Mouse (Mus musculus) lung, adult 18-20 months (tissue): ENCODE measurements around the gene Cd27.
"Not testable (repeated sequence)": the region's sequence is repeated elsewhere in the genome, so short reads cannot be mapped to it uniquely, and the experiment has no call there.

Experiments
- DNase-seq, 2 experiments: peaks; one replicate each; pipeline ENCODE4 v3.0.0; 2022; ENCODE audit warnings: mixed read lengths in 2 of 2

The Cd27 gene

GRCm38 (mm10) chr6:125236782-125237181 lies at the start of gene Cd27:
Gene Cd27, minus strand, starts transcription at chr6:125237010.
- no peak for DNase-seq

- DNase-seq, result no peak
Observed at GRCm38 (mm10) chr6:125285890-125286289, 49.1 kb upstream of the Cd27 start, which contains the start of gene Tuba3a. Gene Tuba3a, minus strand, starts transcription at chr6:125286042.

GRCm38 (mm10) chr6:125284751-125285150 lies 47.9 kb upstream of the Cd27 start:
- no peak for DNase-seq

- no peak for DNase-seq
Observed at GRCm38 (mm10) chr6:125284250-125284649, 47.4 kb upstream of the Cd27 start.

- not testable (repeated sequence) for DNase-seq
Observed at GRCm38 (mm10) chr6:125282721-125283120, 45.9 kb upstream of the Cd27 start.

- DNase-seq, result no peak
Observed at GRCm38 (mm10) chr6:125279729-125280128, 42.9 kb upstream of the Cd27 start.

- peak; percentile 48 to 61 for DNase-seq
Observed at GRCm38 (mm10) chr6:125274841-125275563, 38.2 kb upstream of the Cd27 start.

GRCm38 (mm10) chr6:125272228-125272785 lies 35.5 kb upstream of the Cd27 start:
- DNase-seq, result no peak

GRCm38 (mm10) chr6:125271455-125272227 lies 34.8 kb upstream of the Cd27 start:
- DNase-seq, result peak; percentile 94 to 96

GRCm38 (mm10) chr6:125268799-125269198 lies 32.0 kb upstream of the Cd27 start:
- no peak for DNase-seq

- DNase-seq, result no peak
Observed at GRCm38 (mm10) chr6:125267469-125267868, 30.7 kb upstream of the Cd27 start.

- DNase-seq, result not testable (repeated sequence)
Observed at GRCm38 (mm10) chr6:125266600-125266999, 29.8 kb upstream of the Cd27 start.

GRCm38 (mm10) chr6:125266091-125266490 lies 29.3 kb upstream of the Cd27 start:
- no peak for DNase-seq

- DNase-seq, result peak in 1 of 2 experiments; percentile 23
Observed at GRCm38 (mm10) chr6:125265239-125265638, 28.4 kb upstream of the Cd27 start.

GRCm38 (mm10) chr6:125264219-125264618 lies 27.4 kb upstream of the Cd27 start:
- no peak for DNase-seq

GRCm38 (mm10) chr6:125260006-125260555 lies 23.3 kb upstream of the Cd27 start:
- no peak for DNase-seq

- peak; percentile 54 to 59 for DNase-seq
Observed at GRCm38 (mm10) chr6:125256222-125256966, 19.6 kb upstream of the Cd27 start.

- no peak for DNase-seq
Observed at GRCm38 (mm10) chr6:125255516-125256044, 18.8 kb upstream of the Cd27 start.

- DNase-seq, result no peak
Observed at GRCm38 (mm10) chr6:125253863-125254715, 17.3 kb upstream of the Cd27 start.

- no peak for DNase-seq
Observed at GRCm38 (mm10) chr6:125252711-125253110, 15.9 kb upstream of the Cd27 start.

GRCm38 (mm10) chr6:125252285-125252684 lies 15.5 kb upstream of the Cd27 start:
- DNase-seq, result peak in 1 of 2 experiments; percentile 40
